Mouse (Mus musculus) cerebellum, adult (tissue): Measurements from ENCODE around the gene St3gal2.
"Not testable (repeated sequence)": the region's sequence is repeated elsewhere in the genome, so short reads cannot be mapped to it uniquely, and the experiment has no call there.

Source experiments
- ATAC-seq: cut with Nextera tagmentation; 2 replicates; pipeline ENCODE4 v1.9.2; 2017; ENCODE audit warnings: mild to moderate bottlenecking, moderate library complexity, mixed read lengths; ENCODE audit not compliant: insufficient number of reproducible peaks, low FRiP score, low TSS enrichment

St3gal2 gene

DNA sequence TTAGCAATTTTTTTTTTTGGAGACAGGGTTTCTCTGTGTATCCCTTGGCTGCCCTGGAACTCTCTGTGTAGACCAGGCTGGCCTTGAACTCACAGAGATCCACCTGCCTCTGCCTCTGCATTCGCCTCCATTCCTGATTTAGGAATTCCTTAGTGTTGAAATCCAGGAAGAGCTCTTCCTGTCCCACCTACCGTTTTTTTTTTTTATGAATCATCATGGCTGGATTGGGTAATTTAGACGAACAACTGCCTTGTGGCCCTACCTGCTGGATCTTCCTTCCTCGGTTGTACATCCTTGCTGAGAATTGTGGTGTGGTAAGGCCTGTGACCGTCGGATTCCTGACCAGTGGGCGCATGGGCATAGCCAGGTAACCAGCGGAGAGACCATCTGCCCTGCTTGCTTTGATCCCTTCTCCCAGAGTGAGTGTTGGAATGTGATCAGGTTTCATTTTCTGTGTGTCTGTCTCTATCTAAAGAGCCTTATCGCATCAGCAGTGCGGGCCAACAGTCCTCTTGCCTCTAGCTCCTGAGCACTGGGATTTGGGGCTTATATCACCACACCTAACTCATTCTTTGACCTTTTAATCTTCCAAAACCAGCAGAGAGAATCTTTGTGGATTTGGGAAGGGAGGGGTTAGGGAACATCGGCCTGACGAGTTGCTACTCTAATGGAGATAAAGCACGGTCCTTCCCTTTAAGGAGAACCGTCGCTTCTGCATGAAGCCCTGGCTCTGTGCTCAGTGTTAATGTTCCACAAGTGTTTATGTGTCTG lies 21.1 kb downstream of the St3gal2 start:
- peak; percentile 80 for ATAC-seq

DNA sequence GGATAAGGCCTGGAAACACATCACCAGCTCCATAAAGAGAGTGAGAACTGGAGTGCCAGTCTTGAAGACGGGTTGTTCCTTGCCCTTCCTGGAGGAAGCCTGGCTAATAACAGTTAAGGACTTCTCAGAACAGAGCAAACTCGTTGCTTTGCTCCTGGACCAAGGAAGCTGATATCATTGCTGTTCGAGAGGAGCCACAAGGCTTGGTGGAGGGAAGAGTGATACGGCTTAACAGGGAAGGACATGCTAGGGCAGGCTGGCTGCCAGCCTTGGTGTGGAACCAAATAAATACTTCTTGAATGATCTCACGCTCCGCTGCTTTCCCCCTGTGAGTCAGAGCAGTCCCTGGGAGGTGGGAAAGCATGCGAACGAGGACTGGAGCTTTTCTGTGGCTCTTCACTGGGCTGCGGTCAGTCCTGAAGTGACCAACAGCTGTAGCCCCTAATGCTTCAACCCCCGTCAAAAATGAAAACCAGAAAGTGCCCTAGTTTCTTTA lies 21.8 kb downstream of the St3gal2 start:
- peak; percentile 23; the same call in 1 of the 2 replicates for ATAC-seq

DNA sequence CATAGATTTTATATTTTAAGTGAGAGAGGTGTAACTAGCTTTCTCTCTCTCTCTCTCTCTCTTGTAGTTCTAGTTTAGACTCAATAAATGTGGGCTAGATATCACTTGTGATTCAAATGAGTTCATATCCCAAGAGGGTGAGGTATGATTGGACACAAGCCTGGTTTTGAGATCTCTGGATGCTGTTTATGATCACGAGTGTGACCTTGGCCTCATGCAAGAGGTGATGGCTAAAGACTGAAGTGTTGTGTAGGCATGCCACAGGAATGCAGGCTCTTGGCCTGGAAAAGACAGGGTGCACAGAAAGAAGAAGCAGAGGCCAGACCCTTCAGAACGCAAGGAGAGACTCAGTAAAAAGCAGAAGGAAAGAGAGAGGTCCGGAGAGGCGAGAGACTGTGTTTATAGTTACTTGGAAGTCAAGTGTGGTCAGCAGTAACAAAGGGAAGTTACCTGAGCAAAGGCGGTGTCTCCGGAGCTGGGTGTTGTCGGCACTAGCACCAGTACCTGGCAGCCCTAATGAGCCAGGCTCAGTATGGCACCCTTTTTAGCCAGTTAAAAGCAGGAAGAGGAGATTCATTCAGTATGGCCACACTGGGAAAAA lies 24.7 kb downstream of the St3gal2 start:
- no peak for ATAC-seq

DNA sequence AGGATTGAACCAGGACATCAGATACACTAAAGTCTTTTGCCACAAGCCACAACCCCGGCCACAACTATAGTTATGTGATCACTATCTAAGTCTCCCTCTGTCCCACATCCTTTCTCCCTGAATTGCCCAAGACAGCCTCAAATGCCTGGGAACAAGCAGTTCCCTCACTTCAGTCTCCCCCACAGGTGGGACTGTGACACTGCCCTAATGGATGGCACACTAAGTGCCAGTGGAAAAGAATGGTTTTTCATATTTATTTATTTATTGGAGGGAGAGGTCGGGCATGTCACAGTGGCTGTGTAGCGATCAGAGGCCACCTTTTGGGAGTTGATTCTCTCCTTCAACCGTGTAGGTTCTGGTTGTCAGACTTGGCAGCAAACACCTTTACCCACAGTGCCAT lies 26.0 kb downstream of the St3gal2 start:
- no peak for ATAC-seq

DNA sequence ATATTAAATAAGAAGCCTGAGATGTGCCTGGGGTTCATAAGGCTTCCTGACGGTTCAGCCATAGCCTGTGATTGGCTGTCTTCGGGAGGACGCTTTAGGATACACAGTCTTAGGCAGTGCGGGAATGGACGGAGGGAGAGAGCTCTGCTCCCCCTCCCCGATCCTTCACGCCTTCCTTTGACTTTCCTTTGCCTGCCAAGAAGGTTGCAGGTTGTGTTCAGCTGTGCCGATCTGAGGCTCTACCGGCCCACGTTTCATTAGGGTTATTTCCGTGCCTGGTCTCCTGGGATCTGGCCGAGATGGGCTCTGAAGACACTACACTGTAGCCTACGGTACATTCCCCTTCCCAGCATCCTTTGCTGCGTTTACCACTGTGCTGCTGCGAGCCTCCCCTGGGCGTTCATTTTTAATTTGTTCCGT lies 30.4 kb downstream of the St3gal2 start:
- peak; percentile 36; the same call in 1 of the 2 replicates for ATAC-seq

DNA sequence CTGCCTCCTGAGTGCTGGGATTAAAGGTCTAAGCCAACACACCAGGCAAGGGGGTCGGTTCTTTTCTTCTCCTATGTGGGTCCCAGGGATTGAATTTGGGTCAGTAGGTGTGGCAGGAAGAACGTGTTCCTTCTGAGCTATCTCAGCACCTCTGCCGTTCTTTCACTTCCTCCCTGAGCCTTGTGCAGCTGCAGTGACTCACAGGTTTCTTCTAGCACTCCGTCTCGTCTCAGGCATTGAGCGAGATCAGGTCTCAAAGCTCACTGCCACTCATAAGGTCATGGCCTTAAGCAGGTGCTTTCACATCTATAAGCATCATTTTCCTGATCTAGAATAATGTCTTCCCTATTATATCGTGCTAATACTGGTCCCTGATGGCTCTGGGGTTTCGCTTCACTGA lies 35.1 kb downstream of the St3gal2 start:
- no peak for ATAC-seq

DNA sequence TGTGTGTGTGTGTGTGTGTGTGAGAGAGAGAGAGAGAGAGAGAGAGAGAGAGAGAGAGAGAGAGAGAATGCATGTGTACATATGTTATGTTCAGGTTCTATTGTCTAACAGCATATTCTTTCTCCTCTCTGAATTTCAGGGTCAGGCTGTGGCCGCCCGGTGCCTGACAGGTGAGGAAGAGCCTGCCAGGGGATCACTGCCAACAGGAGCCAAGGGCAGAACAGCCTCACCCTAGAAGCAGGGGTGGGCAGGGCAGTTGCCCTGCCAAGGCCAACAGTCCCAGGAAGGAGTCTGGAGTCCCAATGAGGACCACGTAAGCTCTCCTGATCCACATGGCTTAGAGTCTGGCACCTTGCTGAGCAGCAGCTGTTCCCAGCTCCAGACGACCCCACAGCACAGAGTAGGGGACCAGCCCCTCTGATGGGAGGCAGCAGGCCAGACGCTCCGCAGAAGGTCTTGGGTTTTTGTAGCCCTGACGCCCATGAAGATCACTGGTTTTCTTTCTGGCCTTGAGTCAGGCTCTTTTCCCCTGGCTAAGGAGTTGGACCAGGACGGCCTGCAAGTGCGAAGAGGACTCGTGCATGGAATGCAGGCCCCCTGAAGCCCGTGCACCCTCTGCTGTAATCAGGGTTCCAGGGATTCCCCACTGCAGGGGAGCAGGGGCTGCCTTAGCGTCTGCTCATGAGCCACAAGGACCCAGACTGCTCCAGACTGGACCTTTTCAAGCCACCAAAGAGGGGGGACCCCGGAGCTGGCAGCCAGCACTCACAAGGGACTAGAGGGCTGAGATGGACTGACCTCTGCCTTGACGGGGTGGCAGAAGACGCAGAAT lies 37.1 kb downstream of the St3gal2 start:
- 0 out of 2 replicates have a peak, but pooled peaks have one; percentile 45 for ATAC-seq

DNA sequence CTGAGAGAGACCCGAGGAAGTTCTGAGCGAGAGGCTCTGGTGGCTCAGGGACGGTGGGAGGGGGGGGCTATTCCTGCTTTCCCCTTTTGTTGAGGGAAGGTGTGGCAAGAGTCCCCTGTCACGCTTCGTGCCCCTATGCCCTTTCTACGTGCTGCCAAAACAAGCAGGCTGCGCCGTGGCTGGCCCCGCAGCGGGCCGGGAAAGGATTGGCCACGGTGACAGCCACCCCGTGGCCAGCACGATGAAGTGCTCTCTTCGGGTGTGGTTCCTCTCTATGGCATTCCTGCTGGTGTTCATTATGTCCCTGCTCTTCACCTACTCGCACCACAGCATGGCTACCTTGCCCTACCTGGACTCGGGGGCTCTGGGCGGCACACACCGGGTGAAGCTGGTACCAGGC lies 37.7 kb downstream of the St3gal2 start:
- ATAC-seq = peak; percentile 67

DNA sequence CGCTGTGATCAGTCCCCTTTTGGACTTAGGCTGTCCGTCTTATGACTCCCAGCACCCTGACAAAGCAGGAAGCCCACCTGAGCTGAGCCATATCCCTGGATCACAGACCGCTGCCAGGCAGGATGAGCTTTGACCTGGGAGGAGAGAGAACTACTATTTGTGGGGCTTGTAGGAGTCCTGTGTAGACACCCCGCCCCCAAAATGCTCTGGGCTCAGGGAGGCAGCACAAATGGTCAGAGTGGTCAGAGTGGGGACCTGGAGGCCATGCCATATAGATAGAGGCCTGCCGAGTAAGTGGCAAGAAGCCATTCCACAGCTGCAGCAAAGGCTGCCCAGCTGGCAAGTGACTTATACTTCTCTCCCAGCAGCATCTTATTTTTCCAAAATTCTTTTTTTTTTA lies 38.4 kb downstream of the St3gal2 start:
- no peak for ATAC-seq

DNA sequence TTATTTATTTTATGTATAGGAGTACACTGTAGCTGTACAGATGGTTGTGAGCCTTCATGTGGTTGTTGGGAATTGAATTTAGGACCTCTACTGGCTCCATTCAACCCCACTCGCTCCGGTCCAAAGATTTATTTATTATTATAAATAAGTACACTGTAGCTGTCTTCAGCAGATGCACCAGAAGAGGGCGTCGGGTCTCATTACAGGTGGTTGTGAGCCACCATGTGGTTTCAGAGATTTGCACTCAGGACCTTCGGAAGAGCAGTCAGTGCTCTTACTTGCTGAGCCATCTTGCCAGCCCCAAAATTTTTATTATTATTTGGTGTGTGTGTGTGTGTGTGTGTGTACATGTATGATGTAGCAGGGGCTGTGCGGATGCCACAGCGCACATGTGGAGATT lies 38.8 kb downstream of the St3gal2 start:
- ATAC-seq = not testable (repeated sequence)

DNA sequence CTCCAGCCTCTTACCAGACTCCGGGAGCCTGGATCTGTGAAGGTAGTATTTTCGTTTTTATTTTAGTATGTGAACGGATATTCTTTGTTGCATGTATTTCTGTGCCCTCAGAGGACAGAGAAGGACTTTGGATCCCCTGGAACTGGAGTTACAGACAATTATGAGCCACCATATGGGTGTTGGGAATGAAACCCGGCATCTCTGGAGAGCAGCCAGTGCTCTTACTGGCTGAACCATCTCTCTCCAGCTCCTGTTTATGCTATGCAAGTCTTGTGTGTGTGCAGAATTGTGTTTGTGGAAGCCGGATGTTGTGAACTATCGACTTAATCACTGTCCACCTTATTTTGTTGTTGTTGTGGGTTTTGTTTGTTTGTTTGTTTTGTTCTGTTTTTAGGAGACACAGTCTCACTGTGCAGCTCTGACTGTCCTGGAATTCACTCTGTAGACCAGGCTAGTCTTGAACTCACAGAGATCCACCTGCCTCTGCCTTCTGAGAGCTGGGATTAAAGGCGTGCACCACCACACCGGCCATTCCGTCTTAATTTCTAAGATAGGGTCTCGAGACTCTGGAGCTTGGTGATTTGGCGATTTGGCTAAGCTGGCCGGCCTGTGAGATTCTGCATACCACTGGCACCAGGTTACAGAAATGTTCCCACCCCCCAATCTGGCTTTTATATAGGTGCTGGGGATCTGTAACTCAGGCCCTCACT lies 39.5 kb downstream of the St3gal2 start:
- ATAC-seq = 0 out of 2 replicates have a peak, but pooled peaks have one; percentile 42

DNA sequence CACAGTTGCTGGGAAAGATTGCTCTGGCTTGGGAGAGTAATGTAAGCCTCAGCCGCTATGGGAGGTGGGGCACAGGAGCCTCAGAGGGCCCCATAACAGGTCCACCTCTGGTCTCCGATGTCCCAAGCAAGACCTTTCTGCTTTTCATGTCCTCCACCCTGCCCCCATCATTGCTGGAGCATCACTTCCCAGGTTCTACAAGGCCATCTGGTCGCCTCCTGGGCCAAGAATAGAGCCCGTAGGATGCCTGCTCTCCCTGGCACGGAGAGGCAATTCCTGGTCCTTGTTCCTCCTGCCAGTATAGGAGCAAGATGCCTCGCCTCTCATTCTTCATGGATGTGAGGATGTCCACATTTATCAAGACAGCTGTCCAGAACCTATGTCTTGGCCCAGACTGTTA lies 40.2 kb downstream of the St3gal2 start:
- ATAC-seq = peak; percentile 78

DNA sequence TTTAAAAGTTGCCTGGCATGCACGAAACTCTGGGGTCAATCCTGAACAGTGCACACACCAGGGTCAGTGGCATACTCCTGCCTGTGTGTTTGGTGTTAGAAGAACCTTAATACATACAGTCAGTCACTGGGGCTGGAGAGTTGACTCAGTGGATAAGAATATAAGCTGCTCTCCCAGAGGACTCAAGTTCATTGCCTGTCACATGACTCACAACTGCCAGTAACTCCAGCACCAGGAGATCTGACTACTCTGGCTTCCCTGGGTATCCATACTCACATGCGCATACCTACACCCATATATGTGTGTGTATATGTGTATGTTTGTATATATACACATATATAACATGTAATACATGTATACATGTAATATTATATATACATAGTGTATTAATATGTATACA lies 43.3 kb downstream of the St3gal2 start:
- no peak for ATAC-seq

DNA sequence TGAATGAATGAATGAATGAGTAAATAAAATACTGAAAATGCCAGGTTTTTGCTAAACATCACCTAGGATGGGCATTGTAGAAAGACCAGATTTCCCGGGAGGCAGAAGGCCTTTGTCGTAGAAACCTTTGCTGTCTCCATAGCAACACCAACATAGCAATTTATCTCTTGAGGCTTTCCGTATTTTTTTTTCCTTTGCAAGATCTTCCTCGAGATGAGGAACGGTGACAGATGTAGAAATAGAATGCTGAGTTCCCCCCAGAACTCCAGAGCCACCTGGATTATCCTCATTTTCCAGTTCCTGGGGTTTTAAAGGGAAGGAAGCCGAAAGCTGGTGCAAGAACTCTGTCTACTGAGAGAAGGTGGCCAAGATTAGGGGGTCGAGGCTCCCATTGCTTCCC lies 44.9 kb downstream of the St3gal2 start:
- ATAC-seq = no peak

DNA sequence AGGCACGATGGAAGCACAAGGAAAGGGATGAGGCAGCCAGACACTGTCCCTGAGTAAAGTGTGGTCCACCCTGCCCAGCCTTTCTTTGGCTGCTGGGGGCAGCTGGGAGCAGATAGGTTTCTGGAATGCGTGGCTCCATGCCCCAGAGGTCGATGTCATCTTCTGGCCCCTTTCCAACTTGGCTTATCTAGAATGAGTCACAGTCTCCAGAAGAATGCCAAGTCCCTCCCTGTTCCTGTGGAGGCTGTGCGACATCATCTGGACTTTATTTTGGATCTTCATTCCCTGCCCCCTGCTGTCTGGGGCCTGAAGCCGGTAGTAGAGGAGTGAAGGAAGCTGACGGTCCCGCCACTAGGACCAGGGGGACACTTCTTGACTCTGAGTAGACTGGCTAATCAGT lies 45.9 kb downstream of the St3gal2 start:
- peak; percentile 42; the same call in 1 of the 2 replicates for ATAC-seq

DNA sequence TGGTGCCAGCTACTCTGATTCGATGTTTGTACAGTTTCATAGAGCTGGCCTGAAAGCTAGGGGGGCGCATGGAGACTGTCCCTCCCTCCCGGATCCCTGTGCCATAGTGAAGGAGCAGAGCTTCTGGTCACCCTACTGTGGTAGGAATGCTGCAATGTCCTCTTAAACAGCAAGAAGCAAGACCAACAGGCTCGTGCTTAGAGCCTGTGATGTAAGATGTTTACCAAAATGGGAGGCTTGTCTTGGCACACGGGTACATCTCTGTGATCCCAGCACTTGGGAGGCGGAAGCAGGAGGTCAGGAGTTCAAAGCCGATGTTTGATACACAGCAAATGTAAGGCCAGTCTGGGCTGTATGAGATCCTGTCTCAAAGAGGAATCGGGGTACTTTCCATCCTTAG lies 46.9 kb downstream of the St3gal2 start:
- no peak for ATAC-seq

DNA sequence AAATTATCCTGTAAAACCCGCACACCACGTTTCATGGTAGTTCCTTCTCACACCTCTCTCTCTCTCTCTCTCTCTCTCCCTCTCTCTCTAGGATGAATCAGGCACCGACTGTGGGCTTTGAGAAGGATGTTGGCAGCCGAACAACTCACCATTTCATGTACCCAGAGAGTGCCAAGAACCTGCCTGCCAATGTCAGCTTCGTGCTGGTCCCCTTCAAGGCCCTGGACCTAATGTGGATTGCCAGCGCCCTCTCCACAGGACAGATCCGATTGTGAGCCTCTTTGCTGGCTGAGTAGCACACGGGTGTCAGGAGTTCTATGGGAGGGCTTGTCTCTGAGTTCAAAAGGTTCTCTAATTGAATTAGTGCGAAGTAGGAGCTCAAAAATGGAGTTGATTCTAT lies 47.6 kb downstream of the St3gal2 start:
- ATAC-seq = peak; percentile 19; the same call in 1 of the 2 replicates

DNA sequence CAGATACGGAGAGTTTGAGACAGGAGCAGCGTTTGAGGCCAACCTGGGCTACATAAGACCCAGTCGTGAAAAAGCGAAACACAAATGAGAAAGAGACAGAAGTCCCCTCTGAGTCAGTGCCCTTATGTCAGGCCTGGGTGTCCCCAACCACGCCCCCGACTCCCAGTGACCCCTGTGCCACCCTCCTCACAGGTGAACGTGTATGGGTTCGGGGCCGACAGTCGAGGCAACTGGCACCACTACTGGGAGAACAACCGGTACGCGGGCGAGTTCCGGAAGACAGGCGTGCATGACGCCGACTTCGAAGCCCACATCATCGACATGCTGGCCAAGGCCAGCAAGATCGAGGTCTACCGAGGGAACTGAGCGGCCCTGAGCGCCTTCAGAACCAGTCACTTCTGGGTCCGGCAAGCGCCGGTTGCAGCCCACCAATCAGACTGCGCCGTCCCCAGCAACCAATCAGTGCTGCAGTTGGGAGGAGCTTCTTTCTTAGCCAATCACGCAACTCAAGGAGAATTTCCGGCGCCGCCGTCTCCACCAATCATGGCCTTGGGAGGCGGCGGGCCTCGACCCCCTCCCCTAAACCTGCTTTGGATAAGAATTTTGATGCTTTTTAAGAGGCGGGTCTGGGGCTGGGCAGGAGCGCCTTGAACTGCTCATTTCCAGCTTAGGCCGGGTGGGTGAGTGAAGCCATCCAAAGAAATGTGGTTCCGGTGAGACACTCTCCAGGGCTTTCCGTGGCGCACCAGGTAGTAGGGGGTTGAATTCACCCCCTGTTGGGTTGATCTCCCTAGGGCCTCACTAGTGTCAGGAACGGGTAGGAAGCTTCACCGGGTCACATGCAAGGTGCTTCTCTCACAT lies 50.4 kb downstream of the St3gal2 start:
- ATAC-seq = peak; percentile 58

DNA sequence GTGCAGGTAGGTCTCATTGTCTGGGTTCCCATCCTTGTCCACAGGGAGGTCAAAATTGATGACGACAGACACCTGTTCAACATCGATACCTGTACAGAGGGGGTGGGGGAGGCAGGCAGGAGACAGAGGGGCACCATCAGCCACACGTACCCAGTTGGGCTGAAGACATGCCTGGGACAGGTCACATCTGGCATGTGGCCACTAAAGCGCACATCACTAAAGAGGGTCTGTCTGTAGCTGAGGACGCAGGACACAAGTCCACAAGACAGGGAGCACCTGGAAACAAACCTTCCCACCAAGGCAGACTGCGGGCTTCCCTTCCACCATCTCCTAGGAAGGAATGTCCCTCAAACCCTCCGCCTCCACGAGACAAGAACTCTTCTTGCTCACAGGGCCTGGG lies 56.8 kb downstream of the St3gal2 start:
- ATAC-seq = peak; percentile 33; the same call in 1 of the 2 replicates
